Mouse (Mus musculus): ENCODE data around the gene Epc2.

- TF ChIP-seq GATA1 (IDR thresholded peaks at IDR 0.05; ENCODE audit: borderline replicate concordance, low read length) = no peak
- no peak for TF ChIP-seq FLI1 (IDR thresholded peaks at IDR 0.05; ENCODE audit: low read length)
Measured at GRCm38 (mm10) chr2:49520409-49520808, 69.1 kb downstream of the Epc2 start.

All from megakaryocyte, embryonic 14.5 days (primary cell).